Mouse (Mus musculus) liver, adult 2 months (tissue): ENCODE data around the gene Ldb3.

Experiments used
- CTCF ChIP-seq: fragments of 200-500 bp; IDR thresholded peaks from 2 replicates; pipeline ENCODE4 v1.5.1; 2011; ENCODE audit warnings: low read depth, low read length, control low read depth
- POLR2A ChIP-seq: fragments of 200-500 bp; IDR thresholded peaks from 2 replicates; pipeline ENCODE4 v1.6.1; 2011; ENCODE audit warnings: low read length, control low read depth; ENCODE audit not compliant: insufficient read depth; ENCODE audit errors: extremely low read depth

- TF ChIP-seq POLR2A (no peak), CTCF (no peak)
Measured at GRCm38 (mm10) chr14:34564646-34565045, 23.8 kb downstream of the Ldb3 start.
